In genomic region chr17:71169639-71170038, GRCm38 (mm10) we compare ENCODE assay signal across 27 mouse cellular contexts. TPM values are rescaled to one million over a fixed set of nuclear protein-coding genes. Genes with fewer than 3 reads are reported as not detected.
A peak's percentile ranks its signal among the peaks of the same experiment; 100 is the strongest.
DNase-seq lines count a peak whose midpoint lies in the region; ATAC-seq and TF ChIP-seq lines count a peak whose summit lies in the region.
"Had no signal": no experiment of that assay in that cellular context is flagged by ENCODE, and none has a peak within 500 bp of the region (broad histone marks: within the 10 kb centered on the region; RNA-seq: fewer than 3 reads in every experiment).

No protein-coding gene starts in this region.

- H3K36me3 ChIP-seq in kidney, postnatal 0 days (ENCODE audit: insufficient read depth, low read length): no peaks in the 10 kb centered on the region
- no peaks in the 10 kb centered on the region for H3K36me3 ChIP-seq in lung, embryonic 14.5 days (ENCODE audit: insufficient read depth)
- H3K36me3 ChIP-seq in liver, embryonic 14.5 days (replicated peaks; ENCODE audit: control insufficient read depth, insufficient read depth, low read depth): no peaks in the 10 kb centered on the region
- H3K36me3 ChIP-seq in liver, embryonic 15.5 days (replicated peaks): no peaks in the 10 kb centered on the region
- H3K36me3 ChIP-seq: embryonic facial prominence, embryonic 12.5 days; heart, embryonic 13.5 days; midbrain, embryonic 13.5 days; neural tube, embryonic 15.5 days had no signal

- H3K4me3 ChIP-seq in kidney, postnatal 0 days (replicated peaks; ENCODE audit: low read depth, low read length): no peak overlapping the region
- no peak overlapping the region for H3K4me3 ChIP-seq in lung, embryonic 14.5 days (ENCODE audit: low read depth, low read length)
- H3K4me3 ChIP-seq in liver, embryonic 14.5 days (ENCODE audit: insufficient read depth in 1 of 2, low read depth in 2 of 2, low read length in 2 of 2): no peak overlapping the region
- H3K4me3 ChIP-seq in liver, embryonic 15.5 days (replicated peaks): no peak overlapping the region
- H3K4me3 ChIP-seq: embryonic facial prominence, embryonic 12.5 days; gastrocnemius, adult 2 months; heart, adult 2 months; heart, embryonic 13.5 days; left cerebral cortex, adult 2 months; midbrain, embryonic 13.5 days; neural tube, embryonic 15.5 days had no signal

- 71% methylated on average over 1 of the region's 1 CpGs for WGBS in kidney, postnatal 0 days
- 33% methylated on average over 1 of the region's 1 CpGs for WGBS in lung, embryonic 14.5 days
- WGBS in liver, embryonic 14.5 days (ENCODE audit: insufficient replicate concordance): 76% methylated on average over 1 of the region's 1 CpGs
- WGBS in liver, embryonic 15.5 days (ENCODE audit: insufficient replicate concordance): 76% methylated on average over 1 of the region's 1 CpGs

- no peak for TF ChIP-seq CTCF in kidney, postnatal 0 days (IDR thresholded peaks at IDR 0.05; ENCODE audit: low read depth)
- no peak for TF ChIP-seq CTCF in lung, embryonic 14.5 days (IDR thresholded peaks at IDR 0.05; ENCODE audit: low read depth)
- no peak for TF ChIP-seq CTCF in liver, embryonic 14.5 days (IDR thresholded peaks at IDR 0.05; ENCODE audit: low read depth)

- no peaks in the 10 kb centered on the region for H3K27me3 ChIP-seq in kidney, postnatal 0 days (ENCODE audit: insufficient read depth, low read length)
- H3K27me3 ChIP-seq in lung, embryonic 14.5 days (ENCODE audit: insufficient read depth, low read length): no peaks in the 10 kb centered on the region
- H3K27me3 ChIP-seq in liver, embryonic 14.5 days (ENCODE audit: control insufficient read depth, insufficient read depth, low read length): no peaks in the 10 kb centered on the region
- H3K27me3 ChIP-seq in liver, embryonic 15.5 days: no peaks in the 10 kb centered on the region
- H3K27me3 ChIP-seq: embryonic facial prominence, embryonic 12.5 days; heart, embryonic 13.5 days; megakaryocyte, embryonic 14.5 days; midbrain, embryonic 13.5 days; neural tube, embryonic 15.5 days had no signal

- no peak overlapping the region for H3K9ac ChIP-seq in kidney, postnatal 0 days (ENCODE audit: low read depth, low read length)
- H3K9ac ChIP-seq in lung, embryonic 14.5 days: no peak overlapping the region
- H3K9ac ChIP-seq in liver, embryonic 14.5 days (replicated peaks): no peak overlapping the region
- no peak overlapping the region for H3K9ac ChIP-seq in liver, embryonic 15.5 days
- H3K9ac ChIP-seq: embryonic facial prominence, embryonic 12.5 days; heart, embryonic 13.5 days; midbrain, embryonic 13.5 days; neural tube, embryonic 15.5 days had no signal

- no peaks in the 10 kb centered on the region for H3K4me1 ChIP-seq in kidney, postnatal 0 days (replicated peaks; ENCODE audit: insufficient read depth, low read length)
- no peaks in the 10 kb centered on the region for H3K4me1 ChIP-seq in lung, embryonic 14.5 days (ENCODE audit: insufficient read depth)
- peaks cover 31 to 43% of the 10 kb centered on the region in 2 experiments for H3K4me1 ChIP-seq in liver, embryonic 14.5 days (replicated peaks; ENCODE audit: control insufficient read depth in 2 of 2, insufficient read depth in 2 of 2, low read length in 1 of 2)
- H3K4me1 ChIP-seq in liver, embryonic 15.5 days (replicated peaks): peaks cover 46% of the 10 kb centered on the region
- H3K4me1 ChIP-seq: embryonic facial prominence, embryonic 12.5 days; midbrain, embryonic 13.5 days; neural tube, embryonic 15.5 days had no signal

- no peak for ATAC-seq in kidney, postnatal 0 days (replicated peaks; ENCODE audit: low FRiP score, low read depth)
- ATAC-seq in lung, embryonic 14.5 days (ENCODE audit: insufficient read depth): no peak
- no peak for ATAC-seq in liver, embryonic 14.5 days (ENCODE audit: insufficient read depth)
- ATAC-seq in liver, embryonic 15.5 days (ENCODE audit: insufficient read depth): no peak
- ATAC-seq: forebrain, embryonic 16.5 days; hindbrain, embryonic 16.5 days; midbrain, embryonic 13.5 days had no signal

- no peak for TF ChIP-seq EP300 in liver, embryonic 14.5 days (IDR thresholded peaks at IDR 0.05; ENCODE audit: low read depth)

- H3K27ac ChIP-seq in kidney, postnatal 0 days: no peak overlapping the region
- H3K27ac ChIP-seq in lung, embryonic 14.5 days (ENCODE audit: low read depth): no peak overlapping the region
- peak overlapping the region; percentile 27; the same call in 1 of the 2 replicates for H3K27ac ChIP-seq in liver, embryonic 14.5 days
- H3K27ac ChIP-seq in liver, embryonic 15.5 days (replicated peaks): peak overlapping the region; percentile 54
- H3K27ac ChIP-seq: embryonic facial prominence, embryonic 12.5 days; gastrocnemius, adult 2 months; heart, adult 2 months; heart, embryonic 13.5 days; left cerebral cortex, adult 2 months; midbrain, embryonic 13.5 days; neural tube, embryonic 15.5 days had no signal

- H3K4me2 ChIP-seq in kidney, postnatal 0 days (ENCODE audit: low read length): no peak overlapping the region
- H3K4me2 ChIP-seq in lung, embryonic 14.5 days: no peak overlapping the region
- H3K4me2 ChIP-seq in liver, embryonic 14.5 days (ENCODE audit: low read depth): no peak overlapping the region
- no peak overlapping the region for H3K4me2 ChIP-seq in liver, embryonic 15.5 days
- H3K4me2 ChIP-seq: embryonic facial prominence, embryonic 12.5 days; heart, embryonic 13.5 days; midbrain, embryonic 13.5 days; neural tube, embryonic 15.5 days had no signal

- no peaks in the 10 kb centered on the region for H3K9me3 ChIP-seq in kidney, postnatal 0 days (replicated peaks; ENCODE audit: low read length)
- H3K9me3 ChIP-seq in lung, embryonic 14.5 days (ENCODE audit: low read depth, low read length): no peaks in the 10 kb centered on the region
- H3K9me3 ChIP-seq in liver, embryonic 14.5 days (ENCODE audit: control insufficient read depth, low read length): no peaks in the 10 kb centered on the region
- no peaks in the 10 kb centered on the region for H3K9me3 ChIP-seq in liver, embryonic 15.5 days (replicated peaks)
- H3K9me3 ChIP-seq: embryonic facial prominence, embryonic 12.5 days; heart, embryonic 13.5 days; megakaryocyte, embryonic 14.5 days; midbrain, embryonic 13.5 days; neural tube, embryonic 15.5 days had no signal

- DNase-seq in kidney, postnatal 0 days (ENCODE audit: low spot score): peak; percentile 49
- no peak for DNase-seq in kidney, postnatal 25 days
- peak; percentile 27 for DNase-seq in lung, embryonic 14.5 days
- no peak for DNase-seq in lung, adult 18-20 months
- no peak for DNase-seq in liver, embryonic 14.5 days (ENCODE audit: low read depth in 3 of 3, low spot score in 3 of 3)
- DNase-seq in spleen, postnatal 10 days (ENCODE audit: low spot score in 2 of 2): no peak
- DNase-seq: adrenal gland, postnatal 25 days; B cell, adult 2 months; cerebellum, adult 11-12 months; cerebellum, adult 9-11 months; embryo, embryonic 11 days; gastrocnemius, adult 2 months; gastrocnemius, postnatal 36 days; heart, adult 2 months; heart, postnatal 10 days; kidney, adult 18-20 months; right cerebral cortex, postnatal 25 days; thymus, postnatal 14 days had no signal

RNA-seq across cellular contexts. Expression of gene Lpin2, which starts 12.7 kb away (rescaled TPM):
- polyA plus RNA-seq in kidney, postnatal 0 days (2015; fragmentation: Nextera tagmentation; extraction: Ambion mirVana): 45.6 and 47.1 TPM in 2 replicates
- 37.2 and 39.9 TPM in 2 replicates for polyA plus RNA-seq in lung, embryonic 14.5 days (2014; fragmentation: Nextera tagmentation; extraction: Ambion mirVana)
- 19.5 and 28.6 TPM in 2 replicates for polyA plus RNA-seq in liver, embryonic 14.5 days (2012; rRNA removed)
- polyA plus RNA-seq in liver, embryonic 14.5 days (2014; fragmentation: Nextera tagmentation; extraction: Ambion mirVana): 31.1 and 31.6 TPM in 2 replicates
- 42.3 and 46.7 TPM in 2 replicates for polyA plus RNA-seq in liver, embryonic 15.5 days (2015; fragmentation: Nextera tagmentation; extraction: Ambion mirVana)

Comparison
In these comparisons a context has a peak if more than half of its experiments do, and no peak if none do; other contexts are left out.
1. DNase-seq: peak in kidney, postnatal 0 days (single experiment) and lung, embryonic 14.5 days (single experiment); none in kidney, postnatal 25 days (0 of 2), lung, adult 18-20 months (0 of 2), liver, embryonic 14.5 days (0 of 3) and spleen, postnatal 10 days (0 of 2).
2. H3K27ac ChIP-seq: peak in liver, embryonic 14.5 days (single experiment) and liver, embryonic 15.5 days (single experiment); none in kidney, postnatal 0 days (single experiment) and lung, embryonic 14.5 days (single experiment).